Mouse (Mus musculus) limb, embryonic 12.5 days (tissue): ENCODE data around the gene Tmem62. TPM values are rescaled to one million over a fixed set of nuclear protein-coding genes. Genes with fewer than 3 reads are reported as not detected.

ENCODE experiments used
- ATAC-seq: fragments of 200-750 bp; cut with Nextera tagmentation; 2 replicates; pipeline ENCODE4 v1.8.0; 2017; ENCODE audit warnings: low read depth, moderate TSS enrichment; ENCODE audit not compliant: insufficient number of reproducible peaks, insufficient read depth, low FRiP score, low TSS enrichment
- H3K27ac ChIP-seq: fragments of 300-500 bp; sonication (generic); 2 replicates; pipeline ENCODE4 v1.5.1; 2016; ENCODE audit warnings: mild to moderate bottlenecking, moderate library complexity
- H3K27me3 ChIP-seq: fragments of 300-500 bp; sonication (generic); 2 replicates; pipeline ENCODE4 v1.6.1; 2016; ENCODE audit warnings: mild to moderate bottlenecking, moderate library complexity
- H3K36me3 ChIP-seq: fragments of 300-500 bp; sonication (generic); 2 replicates; pipeline ENCODE4 v1.6.1; 2016; ENCODE audit warnings: mild to moderate bottlenecking, moderate library complexity
- H3K4me1 ChIP-seq: fragments of 300-500 bp; sonication (generic); replicated peaks from 2 replicates; pipeline ENCODE4 v1.6.1; 2016
- H3K4me2 ChIP-seq: fragments of 300-500 bp; sonication (generic); 2 replicates; pipeline ENCODE4 v1.6.1; 2016; ENCODE audit warnings: mild to moderate bottlenecking, moderate library complexity
- H3K4me3 ChIP-seq: fragments of 300-500 bp; sonication (generic); replicated peaks from 2 replicates; pipeline ENCODE4 v1.5.1; 2016; ENCODE audit warnings: mild to moderate bottlenecking
- H3K9ac ChIP-seq: fragments of 300-500 bp; sonication (generic); replicated peaks from 2 replicates; pipeline ENCODE4 v1.6.1; 2016; ENCODE audit warnings: mild to moderate bottlenecking, moderate library complexity
- H3K9me3 ChIP-seq: fragments of 300-500 bp; sonication (generic); 2 replicates; pipeline ENCODE4 v1.6.1; 2016; ENCODE audit warnings: mild to moderate bottlenecking, moderate library complexity
- WGBS: fragments of 180-500 bp; shearing (Covaris S2); methylation state at CpG from one replicate; pipeline ENCODE4 v1.1.7; 2016; 5-methylcytosine and 5-hydroxymethylcytosine counted together
- polyA plus RNA-seq: library from polyadenylated mRNA; unstranded; fragments of >200 nt; fragmentation: Nextera tagmentation; extraction: Ambion mirVana; gene quantifications from 2 replicates; pipeline ENCODE4 v1.2.1, GENCODE M21; 2016

The Tmem62 gene
- 1.1 and 1.9 TPM in 2 replicates for polyA plus RNA-seq

DNA sequence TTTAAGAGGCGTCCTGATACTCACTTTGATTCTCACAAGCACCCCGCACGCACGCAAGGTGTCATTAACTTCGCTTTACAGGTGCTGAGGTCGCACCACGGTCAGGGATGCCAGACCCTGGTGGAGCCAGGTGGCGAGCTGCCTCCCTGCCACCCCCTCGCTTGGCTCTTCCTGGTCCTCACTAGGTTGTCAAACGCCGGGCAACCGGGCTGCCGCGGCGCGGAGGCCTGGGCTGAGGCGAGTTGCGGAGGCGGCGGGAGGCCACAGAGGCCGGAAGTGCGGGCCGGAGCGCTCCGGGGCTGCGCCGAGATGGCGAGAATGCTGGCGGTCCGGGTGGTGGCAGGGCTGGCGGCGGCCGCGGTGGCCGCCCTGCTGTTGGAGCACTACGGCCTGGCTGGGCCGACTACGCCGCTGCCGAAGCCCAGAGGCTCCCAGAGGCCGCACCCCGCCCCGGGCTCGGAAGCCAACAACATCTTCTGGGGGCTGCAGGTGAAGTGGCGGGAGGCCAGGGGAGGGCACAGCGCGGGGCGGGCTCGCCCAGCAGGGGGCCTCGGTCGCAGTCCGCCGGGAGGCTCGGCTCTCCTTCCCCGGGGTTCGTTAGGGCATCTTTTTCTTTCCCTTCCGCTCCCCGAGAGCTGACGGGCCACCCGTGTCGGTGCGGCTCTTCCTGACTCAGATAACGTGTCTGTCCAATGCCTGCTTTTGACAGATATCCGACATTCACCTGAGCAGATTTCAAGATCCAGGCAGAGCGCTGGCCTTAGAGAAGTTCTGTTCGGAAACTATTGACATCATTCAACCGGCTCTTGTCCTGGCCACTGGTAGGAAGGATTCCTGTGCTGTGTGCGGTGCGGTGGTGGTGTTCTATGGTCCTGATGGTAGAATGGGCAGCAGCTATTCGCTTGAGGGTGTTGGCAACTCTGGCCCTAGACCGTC, at the start of gene Tmem62:
Gene Tmem62 (plus strand): TSS at position 28 of the 936 bp plus-strand sequence.
- Histone ChIP-seq H3K4me2 (peak within 1 kb of the TSS; percentile 97), H3K27me3 (peaks cover 27% of the 10 kb centered on the region), H3K4me3 (peak within 1 kb of the TSS; percentile 76), H3K9ac (peak within 1 kb of the TSS; percentile 74), H3K9me3 (no peaks in the 10 kb centered on the region), H3K4me1 (0 out of 2 replicates have a peak, but pooled peaks cover 6% of the 10 kb centered on the region), H3K27ac (peak within 1 kb of the TSS; percentile 4; the same call in 1 of the 2 replicates), H3K36me3 (no peaks in the 10 kb centered on the region)
- ATAC-seq = 0 out of 2 replicates have a peak, but pooled peaks have one; percentile 15
- 2% methylated on average over 54 of the region's 71 CpGs for WGBS

DNA sequence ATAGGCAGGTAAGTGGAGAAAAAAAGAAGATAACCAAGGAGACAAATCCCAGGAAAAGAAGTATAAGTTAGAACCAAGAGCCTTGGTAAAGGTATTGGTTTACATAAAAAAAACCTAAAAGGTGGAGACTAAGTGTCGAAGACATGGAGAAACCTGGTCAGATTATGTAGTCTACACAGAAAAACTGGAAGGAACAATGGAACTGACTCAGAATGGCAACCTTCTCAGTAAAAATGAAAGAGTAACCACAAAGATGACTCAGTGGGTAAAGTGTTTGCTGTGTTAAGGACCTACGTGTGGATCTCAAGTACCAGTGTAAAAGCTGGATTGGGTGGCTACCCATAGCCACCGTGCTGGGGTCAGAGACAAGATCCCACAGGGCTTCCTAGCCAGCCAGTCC, 43.8 kb upstream of the Tmem62 start:
- no peak for ATAC-seq
- Histone ChIP-seq H3K9me3 (no peaks in the 10 kb centered on the region), H3K4me3 (no peak overlapping the region), H3K27ac (no peak overlapping the region), H3K4me1 (no peaks in the 10 kb centered on the region), H3K4me2 (no peak overlapping the region), H3K36me3 (peaks cover 85% of the 10 kb centered on the region), H3K9ac (no peak overlapping the region), H3K27me3 (no peaks in the 10 kb centered on the region)
- WGBS = 94% methylated on average over 3 of the region's 3 CpGs

DNA sequence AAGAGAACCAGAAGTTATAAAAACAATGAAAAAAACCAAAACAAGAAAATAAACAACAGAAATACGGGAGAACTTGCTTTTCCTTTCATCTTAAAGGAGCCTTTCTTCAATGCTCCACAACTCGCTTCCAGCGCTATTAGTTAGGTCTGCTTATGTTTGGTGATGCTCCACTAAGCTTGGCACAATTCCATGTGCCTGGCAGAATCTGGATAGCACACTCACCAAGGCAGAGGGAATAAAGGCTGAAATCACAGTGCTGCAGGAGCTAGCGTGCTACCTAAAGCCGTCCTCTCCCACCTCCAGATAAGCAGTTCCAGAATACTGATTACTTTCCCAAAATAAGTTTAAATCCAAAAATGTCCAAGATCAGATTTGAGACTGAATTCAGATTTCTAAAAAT, 25.6 kb upstream of the Tmem62 start:
- no peak for ATAC-seq
- peaks cover 73% of the 10 kb centered on the region for H3K36me3 ChIP-seq
- H3K27ac ChIP-seq = no peak overlapping the region
- no peak overlapping the region for H3K4me2 ChIP-seq
- H3K27me3 ChIP-seq = no peaks in the 10 kb centered on the region
- WGBS = 93% methylated on average over 5 of the region's 5 CpGs
- H3K4me1 ChIP-seq = no peaks in the 10 kb centered on the region
- H3K9me3 ChIP-seq = no peaks in the 10 kb centered on the region
- no peak overlapping the region for H3K4me3 ChIP-seq
- no peak overlapping the region for H3K9ac ChIP-seq

DNA sequence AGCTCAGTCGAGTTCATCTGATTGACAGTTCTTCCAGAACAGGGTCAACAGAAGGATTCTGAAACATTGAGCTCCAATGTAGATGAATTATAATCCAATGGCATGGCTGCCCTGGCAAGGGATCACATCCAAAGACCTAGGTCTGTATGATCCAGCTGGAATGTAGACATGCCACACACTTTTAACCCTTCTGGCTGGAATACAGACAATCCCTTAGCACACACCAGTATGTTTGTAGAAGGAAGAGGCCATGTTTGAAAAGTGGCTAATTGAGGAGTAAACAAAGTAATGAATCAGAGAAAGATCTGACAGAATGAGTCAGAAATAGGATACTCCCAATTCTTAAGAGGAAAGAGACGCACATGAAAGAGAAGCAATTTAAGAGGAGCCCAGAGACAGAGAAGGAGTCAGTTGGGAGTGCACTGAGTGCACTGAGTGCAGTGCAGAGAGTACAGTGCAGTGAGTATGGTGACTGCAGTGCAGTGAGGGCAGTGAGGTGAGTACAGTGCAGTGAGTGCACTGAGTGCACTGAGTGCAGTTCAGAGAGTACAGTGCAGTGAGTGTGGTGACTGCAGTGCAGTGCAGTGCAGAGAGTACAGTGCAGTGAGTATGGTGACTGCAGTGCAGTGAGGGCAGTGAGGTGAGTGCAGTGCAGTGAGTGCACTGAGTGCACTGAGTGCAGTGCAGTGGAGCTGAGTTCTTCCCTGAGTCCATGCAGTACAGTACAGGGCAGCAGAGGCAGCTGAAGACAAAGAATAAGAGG, 24.5 kb upstream of the Tmem62 start:
- Histone ChIP-seq H3K4me1 (no peaks in the 10 kb centered on the region), H3K4me2 (no peak overlapping the region), H3K27ac (no peak overlapping the region), H3K27me3 (no peaks in the 10 kb centered on the region), H3K9me3 (no peaks in the 10 kb centered on the region), H3K9ac (no peak overlapping the region), H3K4me3 (no peak overlapping the region), H3K36me3 (peaks cover 68% of the 10 kb centered on the region)
- WGBS = 75% methylated on average over 2 of the region's 2 CpGs
- ATAC-seq = no peak

DNA sequence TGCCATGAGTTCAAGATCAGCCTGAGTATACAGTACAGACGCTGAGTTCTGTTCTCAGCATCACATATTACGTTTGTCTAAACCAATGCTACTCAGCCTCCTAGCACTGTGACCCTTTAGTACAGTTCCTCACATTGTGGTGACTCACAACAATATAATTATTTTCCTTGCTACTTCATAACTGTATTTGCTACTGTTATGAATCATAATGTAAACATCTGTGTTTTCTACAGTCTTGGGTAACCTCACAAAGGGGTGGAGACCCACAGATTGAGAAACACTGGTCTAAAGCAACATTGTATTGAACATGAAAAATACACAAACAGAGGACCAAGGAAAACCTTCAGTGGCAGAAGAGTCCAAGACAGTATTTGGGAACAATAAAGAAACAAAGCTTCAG, 17.5 kb upstream of the Tmem62 start:
- WGBS = 92% methylated on average over 2 of the region's 2 CpGs

DNA sequence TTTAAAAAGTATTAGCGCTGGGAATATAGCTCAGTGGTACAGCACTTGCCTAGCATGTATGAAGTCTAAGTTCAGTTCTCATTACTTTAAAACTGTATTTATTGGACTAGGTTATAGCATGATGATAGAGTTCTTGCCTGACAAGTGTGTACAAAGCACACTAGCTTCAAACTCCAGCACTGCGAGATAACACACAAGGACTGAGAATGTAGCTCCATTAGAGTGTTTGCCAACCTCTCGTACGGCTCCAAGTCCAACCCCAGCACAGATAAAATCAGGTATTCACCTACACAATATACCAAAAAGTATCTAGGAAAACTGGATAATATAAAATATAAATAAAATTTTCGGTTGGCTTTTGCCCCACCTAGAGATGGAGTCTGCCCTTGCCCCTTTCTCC, 17.0 kb upstream of the Tmem62 start:
- Histone ChIP-seq H3K9me3 (no peaks in the 10 kb centered on the region), H3K9ac (no peak overlapping the region), H3K36me3 (peaks cover 36% of the 10 kb centered on the region), H3K4me2 (no peak overlapping the region), H3K4me1 (no peaks in the 10 kb centered on the region), H3K4me3 (no peak overlapping the region), H3K27me3 (no peaks in the 10 kb centered on the region), H3K27ac (no peak overlapping the region)
- no peak for ATAC-seq
- 94% methylated on average over 5 of the region's 5 CpGs for WGBS

More for the DNA sequence above, 17.5 kb upstream of the Tmem62 start:
- Histone ChIP-seq H3K4me2 (no peak overlapping the region), H3K4me3 (no peak overlapping the region), H3K27ac (no peak overlapping the region), H3K36me3 (peaks cover 40% of the 10 kb centered on the region), H3K9ac (no peak overlapping the region), H3K27me3 (no peaks in the 10 kb centered on the region), H3K4me1 (no peaks in the 10 kb centered on the region), H3K9me3 (no peaks in the 10 kb centered on the region)
- no peak for ATAC-seq

DNA sequence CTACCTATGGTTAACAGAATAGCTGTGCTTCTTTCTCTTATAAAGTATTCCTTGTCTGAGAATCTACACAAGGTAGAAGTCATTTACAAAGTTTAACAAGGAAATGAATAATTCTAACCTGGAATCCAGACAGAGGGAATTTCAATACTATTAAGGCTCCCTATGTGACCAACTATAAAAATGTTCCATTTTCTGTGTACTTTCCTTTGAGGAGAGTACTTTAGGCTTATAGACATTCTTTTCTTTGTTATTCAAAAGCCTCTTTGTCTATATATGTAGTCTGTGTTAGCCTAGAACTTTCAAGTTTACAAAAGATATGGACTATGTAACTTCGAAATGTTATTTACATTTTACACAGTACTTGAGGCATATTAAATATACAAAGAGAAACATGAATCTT, 16.6 kb upstream of the Tmem62 start:
- Histone ChIP-seq H3K9ac (no peak overlapping the region), H3K27me3 (no peaks in the 10 kb centered on the region), H3K4me1 (no peaks in the 10 kb centered on the region), H3K4me2 (no peak overlapping the region), H3K27ac (no peak overlapping the region), H3K4me3 (no peak overlapping the region), H3K9me3 (no peaks in the 10 kb centered on the region), H3K36me3 (peaks cover 31% of the 10 kb centered on the region)
- 95% methylated on average over 1 of the region's 1 CpGs for WGBS
- no peak for ATAC-seq

DNA sequence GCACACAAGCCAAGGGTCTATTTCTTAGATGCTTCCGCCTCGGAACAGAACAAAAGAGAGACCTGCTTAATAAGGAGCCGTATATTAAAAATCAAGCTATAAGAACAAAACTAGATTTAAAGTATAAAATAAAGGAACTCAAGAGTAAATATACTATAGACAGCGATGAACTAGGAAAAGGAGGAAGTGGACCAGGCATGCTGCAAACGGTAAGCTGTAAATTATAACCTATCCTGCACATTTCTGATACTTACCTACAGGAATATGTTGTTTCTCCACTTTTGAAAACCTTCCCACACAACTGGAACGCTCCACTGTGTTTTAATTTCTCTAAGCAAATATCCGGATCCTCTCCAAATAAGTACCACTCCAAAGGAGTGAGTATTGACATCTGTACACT, 13.7 kb upstream of the Tmem62 start:
- H3K4me3 ChIP-seq = no peak overlapping the region
- H3K36me3 ChIP-seq = peaks cover 26% of the 10 kb centered on the region
- H3K27me3 ChIP-seq = no peaks in the 10 kb centered on the region
- no peak overlapping the region for H3K4me2 ChIP-seq
- 94% methylated on average over 7 of the region's 7 CpGs for WGBS
- H3K27ac ChIP-seq = no peak overlapping the region
- H3K4me1 ChIP-seq = no peaks in the 10 kb centered on the region
- H3K9ac ChIP-seq = no peak overlapping the region
- ATAC-seq = no peak
- H3K9me3 ChIP-seq = no peaks in the 10 kb centered on the region

DNA sequence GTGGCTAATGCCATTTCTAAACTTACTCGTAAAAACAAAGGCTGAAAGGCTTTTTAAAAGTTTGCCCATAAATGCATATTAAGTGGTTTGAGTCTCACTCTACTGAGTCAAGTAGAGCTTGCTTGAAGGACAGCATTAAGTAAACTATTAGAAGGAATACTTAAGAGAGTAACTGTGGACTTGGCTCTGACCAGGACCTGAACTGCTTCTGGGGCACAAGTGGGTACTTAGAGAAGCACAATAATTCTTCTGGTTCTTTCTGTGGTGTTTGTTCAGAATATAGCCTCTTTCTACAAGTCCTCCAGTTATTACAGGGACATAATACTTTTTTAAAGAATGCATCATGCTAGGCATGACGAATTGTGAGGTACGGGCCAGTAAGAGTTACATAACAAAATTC, 11.3 kb upstream of the Tmem62 start:
- H3K27ac ChIP-seq = no peak overlapping the region
- H3K4me1 ChIP-seq = peaks cover 7% of the 10 kb centered on the region
- H3K36me3 ChIP-seq = peaks cover 8% of the 10 kb centered on the region
- H3K27me3 ChIP-seq = no peaks in the 10 kb centered on the region
- H3K4me3 ChIP-seq = no peak overlapping the region
- H3K9me3 ChIP-seq = no peaks in the 10 kb centered on the region
- no peak overlapping the region for H3K4me2 ChIP-seq
- WGBS = 93% methylated on average over 3 of the region's 3 CpGs
- H3K9ac ChIP-seq = no peak overlapping the region
- no peak for ATAC-seq

DNA sequence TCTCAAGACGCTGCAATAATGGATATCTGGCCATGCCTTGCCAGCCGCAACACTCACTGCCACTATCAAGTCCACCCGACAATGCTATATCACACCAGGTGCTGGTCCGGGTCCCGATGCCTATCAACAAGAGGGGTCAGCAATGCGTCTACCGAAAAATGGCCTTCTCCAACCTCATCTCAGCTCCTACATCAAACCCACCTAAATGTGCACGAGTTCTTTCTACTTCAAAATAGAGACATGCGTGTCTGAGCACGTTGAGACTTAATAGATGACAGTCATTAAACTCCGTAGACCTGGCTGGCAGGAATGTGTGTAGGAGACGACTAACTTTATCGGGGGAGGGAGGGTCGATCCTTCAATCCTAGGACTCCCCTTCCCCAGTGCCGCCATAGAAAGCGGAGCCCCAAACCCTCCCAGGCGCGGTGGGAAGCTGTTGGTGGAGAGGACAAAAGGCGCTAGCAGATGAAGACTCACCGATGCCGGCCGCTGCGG, 6.7 kb upstream of the Tmem62 start:
- Histone ChIP-seq H3K27me3 (peaks cover 8% of the 10 kb centered on the region; the same call in 1 of the 2 replicates), H3K4me3 (peak overlapping the region; percentile 68), H3K9me3 (no peaks in the 10 kb centered on the region), H3K4me1 (peaks cover 13% of the 10 kb centered on the region), H3K4me2 (peak overlapping the region; percentile 65), H3K27ac (peak overlapping the region; percentile 82), H3K36me3 (peaks cover 5% of the 10 kb centered on the region; the same call in 1 of the 2 replicates), H3K9ac (peak overlapping the region; percentile 79)
- WGBS = under 1% methylated on average over 23 of the region's 23 CpGs
- ATAC-seq = 0 out of 2 replicates have a peak, but pooled peaks have one; percentile 58

DNA sequence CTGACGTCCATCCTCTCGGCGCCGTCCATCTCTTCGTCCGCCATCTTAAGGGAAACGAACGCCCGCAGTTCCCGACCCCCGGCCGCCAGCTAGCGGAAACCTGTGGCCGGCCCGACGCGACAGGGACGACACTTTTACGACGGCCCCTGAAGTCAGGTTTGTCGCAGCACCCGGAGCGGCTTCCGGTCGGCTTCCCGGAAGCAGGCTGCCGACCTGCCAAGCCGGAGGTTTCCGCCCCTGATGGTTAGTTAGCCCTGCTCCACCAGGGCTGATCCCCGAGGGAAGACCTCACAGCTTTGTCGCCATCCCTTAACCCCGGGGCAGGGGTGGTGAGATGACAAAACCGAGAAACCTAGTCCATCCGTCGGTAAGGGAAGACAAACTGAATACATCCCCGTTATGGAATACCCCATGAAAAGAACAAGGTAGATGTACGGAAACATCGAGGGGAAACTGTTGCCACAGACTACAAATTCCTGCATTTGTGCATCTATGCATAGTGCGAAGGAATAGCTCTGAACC, 6.2 kb upstream of the Tmem62 start, which contains the start of gene Ubr1:
Gene Ubr1 (minus strand): TSS at position 157 of the 522 bp plus-strand sequence.
- H3K4me1 ChIP-seq = peaks cover 13% of the 10 kb centered on the region
- H3K27me3 ChIP-seq = peaks cover 8% of the 10 kb centered on the region; the same call in 1 of the 2 replicates
- H3K4me2 ChIP-seq = peak within 1 kb of the TSS; percentile 65
- WGBS = under 1% methylated on average over 38 of the region's 39 CpGs
- peak within 1 kb of the TSS; percentile 82 for H3K27ac ChIP-seq
- H3K36me3 ChIP-seq = peaks cover 5% of the 10 kb centered on the region; the same call in 1 of the 2 replicates
- H3K4me3 ChIP-seq = peak within 1 kb of the TSS; percentile 68
- peak within 1 kb of the TSS; percentile 79 for H3K9ac ChIP-seq
- peak; percentile 77 for ATAC-seq
- no peaks in the 10 kb centered on the region for H3K9me3 ChIP-seq
